Mouse (Mus musculus) liver, postnatal 0 days (tissue): ENCODE measurements around the gene Topors. TPM values are rescaled to one million over a fixed set of nuclear protein-coding genes. Genes with fewer than 3 reads are reported as not detected.

ENCODE experiments used
- ATAC-seq: fragments of 200-750 bp; cut with Nextera tagmentation; 2 replicates; pipeline ENCODE4 v1.8.0; 2017; ENCODE audit warnings: mild to moderate bottlenecking, moderate library complexity
- DNase-seq: peaks from one replicate; pipeline ENCODE4 v3.0.0-alpha.2; 2016
- H3K27ac ChIP-seq: fragments of 300-500 bp; sonication (generic); 2 replicates; pipeline ENCODE4 v1.5.1; 2014; ENCODE audit warnings: antibody characterized with exemption, moderate library complexity, mild to moderate bottlenecking, low read depth
- H3K27me3 ChIP-seq: fragments of 300-500 bp; sonication (generic); 2 replicates; pipeline ENCODE4 v1.6.1; 2014; ENCODE audit warnings: low read length, control low read depth, mixed read lengths; ENCODE audit not compliant: insufficient read depth
- H3K36me3 ChIP-seq: fragments of 300-500 bp; sonication (generic); replicated peaks from 2 replicates; pipeline ENCODE4 v1.6.1; 2014; ENCODE audit warnings: mild to moderate bottlenecking, control low read depth, low read length, moderate library complexity, mixed read lengths; ENCODE audit not compliant: insufficient read depth
- H3K4me1 ChIP-seq: fragments of 300-500 bp; sonication (generic); 2 replicates; pipeline ENCODE4 v1.6.1; 2014; ENCODE audit warnings: antibody characterized with exemption, mild to moderate bottlenecking, control low read depth; ENCODE audit not compliant: insufficient read depth
- H3K4me2 ChIP-seq: fragments of 300-500 bp; sonication (generic); 2 replicates; pipeline ENCODE4 v1.6.1; 2014; ENCODE audit warnings: low read depth, mild to moderate bottlenecking, low read length, moderate library complexity, mixed read lengths
- H3K4me3 ChIP-seq: fragments of 300-500 bp; sonication (generic); 2 replicates; pipeline ENCODE4 v1.5.1; 2014; ENCODE audit warnings: low read depth, low read length
- H3K9ac ChIP-seq: fragments of 300-500 bp; sonication (generic); replicated peaks from 2 replicates; pipeline ENCODE4 v1.6.1; 2014; ENCODE audit warnings: mild to moderate bottlenecking, moderate library complexity
- H3K9me3 ChIP-seq: fragments of 300-500 bp; sonication (generic); 2 replicates; pipeline ENCODE4 v1.6.1; 2016; ENCODE audit warnings: mild to moderate bottlenecking, control low read depth, low read length, mixed read lengths
- CTCF ChIP-seq: sonication (generic); IDR thresholded peaks from 2 replicates; pipeline ENCODE4 v1.5.1; 2016; ENCODE audit warnings: antibody characterized with exemption, low read depth
- EP300 ChIP-seq: IDR thresholded peaks from 2 replicates; pipeline ENCODE4 v1.6.1; 2016; ENCODE audit warnings: antibody characterized with exemption, low read depth, mild to moderate bottlenecking
- WGBS: fragments of 180-500 bp; shearing (Covaris S2); extraction: QIAGEN DNeasy Blood & Tissue Kit; methylation state at CpG from one replicate; pipeline ENCODE4 v1.1.7; 2014; ENCODE audit not compliant: insufficient replicate concordance; 5-methylcytosine and 5-hydroxymethylcytosine counted together
- polyA plus RNA-seq: library from polyadenylated mRNA; unstranded; fragments of >200 nt; fragmentation: Nextera tagmentation; extraction: Ambion mirVana; gene quantifications from 2 replicates; pipeline ENCODE4 v1.2.1, GENCODE M21; 2015

Gene Topors
- polyA plus RNA-seq, 1 experiment from 2014 or later = 12.0 TPM

DNA sequence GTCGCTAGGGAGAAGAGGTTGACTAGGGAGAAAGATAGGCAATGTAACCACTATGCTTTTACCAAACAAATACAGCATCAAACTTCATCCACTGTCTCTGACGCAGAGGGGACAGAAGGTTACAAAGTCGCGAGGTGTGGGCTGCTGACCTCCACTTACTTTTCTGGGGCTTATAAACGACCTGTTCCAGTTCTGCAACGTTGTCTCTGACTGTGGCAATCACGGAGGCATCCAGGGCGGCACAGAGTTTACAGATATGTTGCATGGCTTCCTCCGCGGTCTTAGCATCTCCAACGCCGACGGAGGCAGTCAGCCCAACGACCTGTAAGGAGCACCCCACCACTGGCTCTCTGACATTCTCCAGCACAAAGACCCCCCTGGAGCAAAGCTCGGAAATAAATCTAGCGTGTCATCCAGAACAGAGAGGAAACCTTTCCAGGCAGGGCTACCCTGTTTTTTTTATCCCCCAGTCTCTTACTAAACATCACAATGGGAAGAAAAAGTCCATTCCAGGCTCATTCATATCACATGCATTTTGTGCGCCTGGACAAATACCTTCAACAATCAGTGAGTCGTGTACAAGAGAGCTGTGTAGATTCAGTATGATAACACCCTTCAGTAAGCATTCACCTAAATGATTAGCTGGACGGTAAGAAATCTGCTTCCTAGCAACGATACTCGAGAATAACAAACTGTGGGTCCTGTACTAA is 47.6 kb downstream of the Topors start:
- no peaks in the 10 kb centered on the region for H3K27me3 ChIP-seq
- peaks cover 39% of the 10 kb centered on the region for H3K36me3 ChIP-seq
- no peak overlapping the region for H3K4me3 ChIP-seq
- 61% methylated on average over 21 of the region's 21 CpGs for WGBS
- 0 out of 2 replicates have a peak, but pooled peaks cover 3% of the 10 kb centered on the region for H3K4me1 ChIP-seq
- DNase-seq = peak; percentile 22
- TF ChIP-seq CTCF (no peak), EP300 (no peak)
- H3K4me2 ChIP-seq = no peak overlapping the region
- no peaks in the 10 kb centered on the region for H3K9me3 ChIP-seq
- peak overlapping the region; percentile 96 for H3K27ac ChIP-seq
- ATAC-seq = peak; percentile 68
- no peak overlapping the region for H3K9ac ChIP-seq

DNA sequence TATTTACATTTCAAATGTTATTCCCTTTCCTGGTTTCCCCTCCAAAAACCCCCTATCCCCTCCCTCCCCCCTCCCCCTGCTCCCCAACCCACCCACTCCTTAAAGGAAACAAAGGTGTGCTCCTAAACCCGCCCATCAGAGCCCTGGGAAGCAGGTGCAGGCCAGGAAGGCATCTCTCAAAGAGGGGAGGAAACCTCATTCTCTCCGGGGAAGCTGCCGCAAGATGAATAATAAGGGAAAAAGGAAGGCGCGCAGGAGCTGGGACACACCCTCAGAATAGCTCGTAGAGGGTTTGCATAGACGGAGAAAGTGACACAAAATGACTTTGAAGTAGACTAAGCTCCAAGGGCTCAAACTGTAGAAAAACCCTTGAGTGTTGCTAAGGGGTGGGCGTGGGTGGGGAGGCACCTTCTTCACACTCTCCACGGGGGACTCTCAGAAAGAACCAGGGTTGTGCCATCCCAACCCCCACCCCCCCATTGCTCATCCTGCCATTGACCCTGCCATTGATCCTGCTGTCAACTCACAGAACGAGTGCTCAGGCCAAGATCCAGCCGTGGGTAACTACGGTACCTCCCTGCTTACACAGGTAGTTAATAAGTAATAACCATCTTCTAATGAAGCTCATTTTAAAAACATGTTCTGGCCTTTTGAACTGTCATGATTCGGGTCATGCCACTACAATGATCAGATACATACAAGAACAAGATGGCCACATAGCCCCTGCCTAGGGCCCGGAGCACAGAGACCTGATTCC is 48.5 kb downstream of the Topors start:
- H3K4me3 ChIP-seq = no peak overlapping the region
- H3K27me3 ChIP-seq = no peaks in the 10 kb centered on the region
- peaks cover 43% of the 10 kb centered on the region for H3K36me3 ChIP-seq
- no peak overlapping the region for H3K9ac ChIP-seq
- peak overlapping the region; percentile 53 for H3K4me2 ChIP-seq
- no peaks in the 10 kb centered on the region for H3K9me3 ChIP-seq
- H3K27ac ChIP-seq = peak overlapping the region; percentile 96
- WGBS = 43% methylated on average over 14 of the region's 14 CpGs
- peak; percentile 94 for ATAC-seq
- peak; percentile 70 for DNase-seq
- TF ChIP-seq CTCF = no peak
- no peak for TF ChIP-seq EP300
- H3K4me1 ChIP-seq = 0 out of 2 replicates have a peak, but pooled peaks cover 3% of the 10 kb centered on the region

GRCm38 (mm10) chr4:40220437-40220836 is 49.2 kb downstream of the Topors start:
- Histone ChIP-seq H3K4me3 (no peak overlapping the region), H3K9me3 (no peaks in the 10 kb centered on the region), H3K27ac (peak overlapping the region; percentile 64), H3K4me2 (peak overlapping the region; percentile 53; the same call in 1 of the 2 replicates), H3K36me3 (peaks cover 42% of the 10 kb centered on the region), H3K9ac (0 out of 2 replicates have a peak overlapping the region, but pooled peaks have one; percentile 7), H3K4me1 (0 out of 2 replicates have a peak, but pooled peaks cover 3% of the 10 kb centered on the region), H3K27me3 (no peaks in the 10 kb centered on the region)
- 43% methylated on average over 12 of the region's 12 CpGs for WGBS
- TF ChIP-seq EP300 = no peak
- no peak for TF ChIP-seq CTCF
- ATAC-seq (no peak), DNase-seq (no peak)

- peak; percentile 65 for DNase-seq
- TF ChIP-seq CTCF = peak; percentile 71
- no peak for TF ChIP-seq EP300
- no peak overlapping the region for H3K4me2 ChIP-seq
- no peaks in the 10 kb centered on the region for H3K27me3 ChIP-seq
- peaks cover 34% of the 10 kb centered on the region for H3K36me3 ChIP-seq
- no peak overlapping the region for H3K9ac ChIP-seq
- no peaks in the 10 kb centered on the region for H3K9me3 ChIP-seq
- 0 out of 2 replicates have a peak, but pooled peaks cover 3% of the 10 kb centered on the region for H3K4me1 ChIP-seq
- H3K27ac ChIP-seq = no peak overlapping the region
- WGBS = 69% methylated on average over 7 of the region's 7 CpGs
- no peak for ATAC-seq
- no peak overlapping the region for H3K4me3 ChIP-seq
These were observed 51.3 kb downstream of the Topors start for GRCm38 (mm10) chr4:40218382-40218781.

DNA sequence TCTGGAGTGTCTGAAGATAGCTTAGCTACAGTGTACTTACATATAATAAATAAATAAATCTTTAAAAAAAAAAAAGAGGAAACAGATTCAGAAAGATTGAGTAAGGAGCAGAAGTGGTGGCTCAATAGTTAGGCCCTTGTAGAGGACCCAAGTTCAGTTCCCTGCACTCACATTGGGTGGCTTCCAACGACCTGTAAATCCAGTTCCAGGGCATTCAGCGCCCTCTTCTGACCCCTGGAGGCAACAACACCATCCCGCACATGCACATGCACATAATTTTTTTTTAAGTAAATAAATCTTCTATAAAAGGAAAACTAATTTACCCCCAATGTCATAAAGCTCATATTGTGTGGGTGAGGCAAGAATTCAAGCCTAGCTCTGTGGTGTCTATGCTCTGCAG is 51.7 kb downstream of the Topors start:
- 62% methylated on average over 3 of the region's 3 CpGs for WGBS
- Histone ChIP-seq H3K36me3 (peaks cover 37% of the 10 kb centered on the region), H3K27ac (no peak overlapping the region), H3K4me2 (no peak overlapping the region), H3K4me3 (no peak overlapping the region), H3K4me1 (0 out of 2 replicates have a peak, but pooled peaks cover 3% of the 10 kb centered on the region), H3K9me3 (no peaks in the 10 kb centered on the region), H3K27me3 (no peaks in the 10 kb centered on the region), H3K9ac (no peak overlapping the region)
- ATAC-seq = no peak
- DNase-seq = no peak
- 0 out of 2 replicates have a peak, but pooled peaks have one; percentile 13 for TF ChIP-seq CTCF
- no peak for TF ChIP-seq EP300

DNA sequence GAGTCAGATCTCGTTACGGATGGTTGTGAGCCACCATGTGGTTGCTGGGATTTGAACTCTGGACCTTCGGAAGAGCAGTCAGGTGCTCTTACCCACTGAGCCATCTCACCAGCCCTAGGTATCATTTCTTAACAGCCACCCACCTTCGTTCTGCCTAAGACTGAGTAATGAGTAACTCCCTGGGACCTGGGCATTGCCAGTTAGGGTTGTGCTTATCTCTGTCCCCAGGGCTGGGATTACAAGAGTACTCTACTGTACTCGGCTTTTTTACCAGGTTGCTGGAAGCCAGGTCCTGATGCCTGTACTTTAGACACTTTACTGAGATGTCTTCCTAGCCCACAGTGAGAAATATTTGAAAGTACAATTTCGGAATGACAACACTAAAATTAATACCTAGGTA is 57.5 kb downstream of the Topors start:
- Histone ChIP-seq H3K4me3 (no peak overlapping the region), H3K4me1 (no peaks in the 10 kb centered on the region), H3K9ac (no peak overlapping the region), H3K27me3 (no peaks in the 10 kb centered on the region), H3K4me2 (no peak overlapping the region), H3K27ac (no peak overlapping the region), H3K36me3 (peaks cover 64% of the 10 kb centered on the region), H3K9me3 (no peaks in the 10 kb centered on the region)
- 72% methylated on average over 4 of the region's 6 CpGs for WGBS
- TF ChIP-seq EP300 (no peak), CTCF (no peak)
- no peak for ATAC-seq
- no peak for DNase-seq

Other genes starting within 250 kb of the Topors start
- gene Aco1, start 126.8 kb downstream of the Topors start, polyA plus RNA-seq = 40.1 and 41.1 TPM in 2 replicates
- gene Ddx58, start 30.0 kb downstream of the Topors start, polyA plus RNA-seq = 8.2 and 9.3 TPM in 2 replicates
- 35.8 and 39.2 TPM in 2 replicates for gene Smim27, start 271 bp downstream of the Topors start, polyA plus RNA-seq
- 294 and 307 TPM in 2 replicates for gene Ndufb6, start 9.6 kb upstream of the Topors start, polyA plus RNA-seq
- 0.07 TPM in 2 replicates for gene Tmem215, start 202.3 kb upstream of the Topors start, polyA plus RNA-seq